Mouse (Mus musculus) natural killer cell, adult 2 months (primary cell): Measurements from ENCODE around the gene Tbc1d1.
"Not testable (repeated sequence)": the region's sequence is repeated elsewhere in the genome, so short reads cannot be mapped to it uniquely, and the experiment has no call there.

Experiments
- DNase-seq, 2 experiments: peaks; one replicate each; pipeline ENCODE4 v3.0.0; 2022; ENCODE audit warnings: low spot score in 2 of 2

The Tbc1d1 gene

GRCm38 (mm10) chr5:64313481-64313880 lies 157.4 kb downstream of the Tbc1d1 start:
- DNase-seq = no peak

DNA sequence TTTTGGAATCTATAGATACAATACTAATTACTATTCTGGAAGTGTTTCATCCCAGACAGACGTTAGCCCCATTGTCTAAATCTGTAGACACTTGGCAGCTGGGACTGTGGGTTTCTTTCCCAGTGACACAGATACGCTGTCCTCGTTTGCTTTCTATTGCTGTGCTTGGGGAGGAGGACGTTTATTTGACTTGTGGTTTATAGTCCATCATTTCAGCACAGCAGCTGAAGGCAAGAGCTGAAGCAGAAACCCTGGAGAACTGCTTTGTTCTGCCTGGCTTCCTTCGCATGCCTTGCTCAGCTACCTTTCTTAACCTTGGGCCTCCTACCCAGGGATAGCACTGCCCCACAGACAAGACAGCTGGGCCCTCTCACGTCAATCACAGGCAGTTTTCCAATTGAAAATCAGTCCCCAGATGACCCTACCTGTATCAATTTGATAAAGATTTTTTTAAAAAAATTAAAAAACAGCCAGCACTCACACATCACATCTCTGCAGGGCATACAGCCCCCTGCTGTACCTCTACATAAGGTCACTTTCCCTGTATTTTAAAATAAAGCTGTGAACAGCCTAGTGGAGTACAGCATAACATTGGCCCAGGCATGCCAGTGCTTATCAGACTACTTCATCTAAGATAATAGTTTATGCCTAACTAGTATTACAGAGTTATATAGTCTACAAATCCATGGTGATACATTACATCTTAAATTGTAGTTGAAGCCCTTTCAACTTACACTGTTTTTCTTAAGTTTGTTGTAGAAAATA lies 158.4 kb downstream of the Tbc1d1 start:
- DNase-seq = no peak

- DNase-seq = no peak
Observed at GRCm38 (mm10) chr5:64315088-64315487, 159.0 kb downstream of the Tbc1d1 start.

GRCm38 (mm10) chr5:64323286-64323685 lies 167.2 kb downstream of the Tbc1d1 start:
- DNase-seq = no peak

- DNase-seq = no peak
Observed at GRCm38 (mm10) chr5:64324353-64324752, 168.2 kb downstream of the Tbc1d1 start.

- no peak for DNase-seq
Observed at GRCm38 (mm10) chr5:64324920-64325319, 168.8 kb downstream of the Tbc1d1 start.

- DNase-seq = no peak
Observed at GRCm38 (mm10) chr5:64325741-64326355, 169.7 kb downstream of the Tbc1d1 start.

GRCm38 (mm10) chr5:64326427-64327181 lies 170.5 kb downstream of the Tbc1d1 start:
- no peak for DNase-seq

DNA sequence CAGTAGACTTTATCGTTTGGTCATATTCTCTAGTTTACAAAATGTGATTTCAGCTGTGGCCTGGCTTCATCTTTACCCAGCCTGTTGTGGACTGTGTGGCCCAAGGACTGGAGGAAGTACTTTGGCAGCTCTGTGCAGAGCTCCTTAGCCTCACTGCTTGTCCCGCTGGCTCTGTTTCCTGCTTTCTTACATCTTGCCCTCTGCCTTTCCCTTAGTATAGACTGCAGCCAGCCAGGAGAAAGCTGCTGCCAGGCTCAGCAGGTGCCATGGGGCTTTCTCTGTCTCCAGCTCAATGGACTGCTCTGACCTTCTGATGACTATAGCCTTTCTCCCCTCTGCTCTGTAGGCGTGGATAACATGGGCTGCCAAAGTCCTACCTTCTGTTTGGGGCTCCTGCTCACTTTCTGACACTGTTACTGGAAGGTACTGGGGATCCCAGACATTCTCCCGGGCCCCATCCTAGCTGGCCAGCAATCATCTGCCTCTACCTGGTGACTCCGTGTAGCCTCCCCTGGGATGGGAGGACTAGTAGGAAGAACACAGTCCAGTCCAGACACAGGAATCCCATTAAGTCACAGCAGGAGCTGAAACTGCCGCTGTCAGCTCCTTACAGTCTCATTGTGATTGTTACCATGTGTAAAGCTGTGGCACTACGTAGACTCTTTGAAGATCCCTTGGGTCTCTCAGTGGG lies 171.3 kb downstream of the Tbc1d1 start:
- DNase-seq = no peak

- DNase-seq = no peak
Observed at GRCm38 (mm10) chr5:64336767-64337408, 180.8 kb downstream of the Tbc1d1 start.

DNA sequence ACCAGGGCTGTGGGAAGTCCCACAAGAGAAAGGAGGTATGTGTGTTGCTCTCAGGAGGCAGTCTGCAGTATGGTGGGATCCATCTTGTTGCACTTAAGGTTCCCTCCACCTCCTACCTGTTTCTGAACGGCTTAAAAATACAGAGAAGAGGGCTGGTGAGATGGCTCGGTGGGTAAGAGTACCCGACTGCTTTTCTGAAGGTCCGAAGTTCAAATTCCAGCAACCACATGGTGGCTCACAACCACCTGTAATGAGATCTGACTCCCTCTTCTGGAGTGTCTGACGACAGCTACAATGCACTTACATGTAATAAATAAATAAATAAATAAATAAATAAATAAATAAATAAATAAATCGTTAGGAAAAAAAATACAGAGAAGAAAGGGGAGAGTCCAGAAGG lies 182.7 kb downstream of the Tbc1d1 start:
- not testable (repeated sequence) for DNase-seq

DNA sequence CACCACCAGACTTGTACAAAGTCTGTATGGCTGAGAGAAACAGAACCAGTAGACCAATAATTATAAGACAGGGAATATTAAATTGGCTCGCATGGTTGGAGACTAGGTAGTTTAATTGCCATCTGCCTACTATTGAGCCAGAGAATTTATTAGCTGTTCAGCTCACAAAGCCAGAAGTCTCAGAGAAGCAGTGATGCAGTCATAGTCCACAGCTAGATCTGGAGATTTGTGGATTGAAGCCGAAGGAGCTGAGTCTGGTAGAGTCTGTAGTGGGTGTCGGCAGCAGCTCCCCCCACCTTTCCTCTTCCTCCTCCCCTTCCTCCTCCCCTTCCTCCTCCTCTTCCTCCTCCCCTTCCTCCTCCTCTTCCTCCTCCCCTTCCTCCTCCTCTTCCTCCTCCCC lies 184.3 kb downstream of the Tbc1d1 start:
- DNase-seq = no peak

DNA sequence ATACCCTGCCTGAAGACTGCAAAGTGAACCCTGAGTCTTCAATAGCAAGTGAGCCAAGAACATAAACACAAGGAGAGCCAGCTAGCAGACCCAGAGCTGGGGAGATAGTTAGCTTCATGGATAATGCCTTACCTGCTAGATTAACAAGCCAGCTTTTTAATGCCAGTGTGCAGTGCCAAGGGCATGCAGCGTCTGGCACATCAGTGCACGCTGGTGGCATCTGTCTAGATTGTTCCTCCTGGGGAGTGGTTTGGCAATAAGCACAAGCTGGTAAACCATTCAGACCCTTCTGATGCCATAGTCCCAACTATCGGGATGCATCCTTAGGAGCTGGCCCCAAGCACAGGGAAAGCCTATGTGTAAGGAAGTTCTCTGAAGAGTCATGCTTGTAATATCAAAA lies 185.6 kb downstream of the Tbc1d1 start:
- DNase-seq = no peak

- no peak for DNase-seq
Observed at GRCm38 (mm10) chr5:64342138-64342537, 186.0 kb downstream of the Tbc1d1 start.

DNA sequence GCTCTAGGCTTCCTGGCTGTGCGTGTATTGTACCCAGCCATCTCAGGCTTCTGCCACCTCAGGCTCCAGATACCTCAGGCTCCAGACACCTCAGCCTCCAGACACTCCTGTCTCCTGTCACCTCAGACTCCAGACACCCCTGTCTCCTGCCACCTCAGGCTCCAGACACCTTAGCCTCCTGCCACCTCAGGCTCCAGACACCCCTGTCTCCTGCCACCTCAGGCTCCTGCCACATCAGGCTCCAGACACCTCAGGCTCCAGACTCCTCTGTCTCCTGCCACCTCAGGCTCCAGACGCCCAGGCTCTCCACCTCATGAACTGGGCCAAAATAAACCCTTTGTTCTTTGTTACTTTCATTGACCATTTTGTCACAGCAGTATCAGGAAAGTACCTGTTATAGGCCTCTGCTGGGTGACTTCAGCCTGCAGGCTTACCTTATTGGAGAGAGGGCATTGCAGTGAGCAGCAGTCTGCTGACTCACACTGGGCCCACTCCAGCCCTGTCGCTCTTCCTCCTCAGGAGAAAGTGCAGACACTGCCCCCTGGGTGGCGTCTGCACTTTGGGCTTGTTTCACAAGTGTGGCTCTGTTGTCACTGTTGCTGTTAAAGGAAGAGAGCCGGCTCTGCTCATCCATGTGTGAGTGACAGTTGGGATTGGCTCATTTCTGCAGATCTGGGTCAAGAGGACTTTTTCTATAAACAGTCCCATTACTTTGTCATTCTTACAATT lies 188.0 kb downstream of the Tbc1d1 start:
- DNase-seq = no peak

DNA sequence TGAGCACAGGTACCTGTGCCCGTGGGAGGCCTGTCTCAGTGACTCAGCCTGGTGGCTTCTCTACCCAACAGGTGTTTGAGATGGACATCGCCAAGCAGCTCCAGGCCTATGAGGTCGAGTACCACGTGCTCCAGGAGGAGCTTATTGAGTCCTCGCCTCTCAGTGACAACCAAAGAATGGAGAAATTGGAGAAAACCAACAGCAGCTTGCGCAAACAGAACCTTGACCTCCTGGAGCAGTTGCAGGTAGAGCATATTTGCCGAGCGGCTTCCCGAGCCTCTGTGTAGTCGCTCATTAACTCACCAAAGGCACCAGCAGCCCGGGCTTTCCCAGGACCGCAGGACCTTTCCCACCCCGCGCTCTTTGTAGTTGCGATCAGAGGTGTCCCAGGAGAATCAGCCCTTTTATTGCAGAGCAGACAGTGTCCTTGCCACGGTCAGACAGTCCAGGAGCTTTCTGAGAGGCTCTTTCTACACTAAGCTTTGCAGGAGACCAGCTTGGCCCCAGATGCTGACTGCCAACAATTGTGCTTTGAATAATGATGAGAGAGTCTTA lies 189.2 kb downstream of the Tbc1d1 start:
- DNase-seq = no peak

DNA sequence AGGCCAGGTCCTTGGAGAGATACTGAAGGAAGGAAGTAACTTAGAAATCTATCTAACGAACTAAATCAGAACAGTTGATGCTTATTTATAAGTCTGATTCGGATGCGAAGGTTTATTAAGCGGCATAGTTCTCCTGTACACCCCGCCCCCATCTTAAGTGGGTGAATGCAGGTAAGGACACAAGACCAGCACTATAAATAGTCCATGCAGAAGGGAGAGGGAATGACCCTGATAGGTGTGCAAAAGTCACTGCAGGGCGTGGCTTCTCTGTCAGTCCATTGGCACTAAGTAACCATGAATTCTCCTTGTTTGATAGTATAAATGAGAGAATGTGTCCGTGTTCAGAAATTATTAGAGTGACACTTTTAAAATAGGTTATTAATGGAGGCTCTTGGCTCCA lies 189.7 kb downstream of the Tbc1d1 start:
- no peak for DNase-seq

DNA sequence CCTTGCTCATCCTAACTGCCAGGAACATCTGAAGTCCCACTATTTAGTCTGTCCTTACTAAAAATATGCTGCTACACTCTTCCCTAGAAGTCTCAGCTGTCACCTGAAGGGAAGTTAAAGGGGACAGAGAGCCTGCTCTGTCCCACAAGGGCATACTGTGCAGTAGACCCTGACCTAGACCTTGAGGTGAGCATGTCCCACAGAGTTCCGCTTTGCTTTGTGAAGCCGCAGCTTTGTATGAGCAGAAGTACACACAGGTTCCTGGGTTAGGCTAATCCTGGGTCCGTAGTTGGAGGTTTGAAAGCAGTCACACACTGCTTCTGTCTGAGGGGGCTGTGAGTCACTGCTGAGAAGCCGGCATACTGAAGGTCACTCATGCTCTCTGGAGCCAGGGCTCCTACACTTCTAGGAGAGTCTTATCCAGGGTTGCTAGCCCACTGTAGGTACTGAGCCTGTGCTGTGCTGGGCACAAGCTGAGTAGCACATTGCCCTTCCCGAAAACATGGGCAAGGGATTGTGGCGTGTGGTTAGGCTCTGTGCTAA lies 190.3 kb downstream of the Tbc1d1 start:
- DNase-seq = no peak

GRCm38 (mm10) chr5:64348166-64348565 lies 192.1 kb downstream of the Tbc1d1 start:
- DNase-seq = no peak

DNA sequence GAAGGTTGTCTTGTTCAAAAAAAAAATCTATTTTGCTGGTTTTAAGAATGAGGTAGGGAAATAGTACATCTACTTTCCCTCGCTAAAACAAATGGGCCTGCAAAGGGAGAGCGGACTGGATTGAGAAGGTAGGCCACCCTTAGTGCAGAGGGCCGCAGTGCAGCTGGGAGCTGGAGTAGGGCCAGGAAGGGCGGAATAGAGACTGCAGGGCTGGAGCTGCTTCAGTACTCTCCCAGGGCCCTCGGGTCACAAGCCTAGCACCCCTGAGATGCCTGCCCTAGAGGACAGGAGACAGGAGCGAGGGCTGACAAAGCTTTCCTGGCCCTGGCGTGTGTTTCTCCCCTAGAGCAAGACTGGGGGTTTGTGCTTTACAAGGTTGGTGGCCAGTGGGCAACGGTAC lies 192.7 kb downstream of the Tbc1d1 start:
- DNase-seq = no peak
